Mouse (Mus musculus): ENCODE results near the gene Muc15. TPM values are rescaled to one million over a fixed set of nuclear protein-coding genes. Genes with fewer than 3 reads are reported as not detected.
A peak's percentile ranks its signal among the peaks of the same experiment; 100 is the strongest.

Gene Muc15
- total RNA-seq (2021): under 1 TPM in 1 of 2 experiments, not detected in 1; 0.14 TPM
- long read RNA-seq, experiment 1: 0 reads
- long read RNA-seq, experiment 2: 0 reads

DNA sequence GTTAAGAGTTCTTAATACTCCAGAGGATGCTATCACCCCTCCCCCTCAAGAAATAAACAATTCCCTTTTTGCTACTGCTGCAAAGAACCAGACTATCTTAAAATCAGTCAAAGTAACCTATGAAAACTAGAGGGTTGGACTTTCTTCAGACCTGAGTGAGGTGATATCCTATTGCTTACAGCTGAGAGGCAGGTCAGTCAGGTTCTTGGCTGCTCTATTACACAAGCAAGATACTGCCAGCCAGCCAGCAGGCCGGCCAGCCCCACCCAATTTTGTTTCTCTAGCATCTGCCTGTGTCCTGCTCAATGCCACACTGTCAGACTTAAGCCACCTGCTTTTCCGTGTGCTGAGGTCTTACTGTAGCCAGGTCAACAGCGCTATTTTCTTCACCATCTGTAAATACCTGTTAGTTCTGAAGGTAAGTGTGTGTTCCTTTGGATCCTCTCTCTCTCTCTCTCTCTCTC lies at the start of gene Muc15:
Muc15 (plus strand) TSS at position 51 of the 464 bp plus-strand sequence.
- DNase-seq: no peak

- no peak for DNase-seq
Measured at GRCm38 (mm10) chr2:110709436-110709835, 11.7 kb upstream of the Muc15 start.

- DNase-seq: peak; percentile 9
Measured at GRCm38 (mm10) chr2:110710055-110710720, 11.0 kb upstream of the Muc15 start.

- DNase-seq: no peak
Measured at GRCm38 (mm10) chr2:110719051-110719450, 2.1 kb upstream of the Muc15 start.

DNA sequence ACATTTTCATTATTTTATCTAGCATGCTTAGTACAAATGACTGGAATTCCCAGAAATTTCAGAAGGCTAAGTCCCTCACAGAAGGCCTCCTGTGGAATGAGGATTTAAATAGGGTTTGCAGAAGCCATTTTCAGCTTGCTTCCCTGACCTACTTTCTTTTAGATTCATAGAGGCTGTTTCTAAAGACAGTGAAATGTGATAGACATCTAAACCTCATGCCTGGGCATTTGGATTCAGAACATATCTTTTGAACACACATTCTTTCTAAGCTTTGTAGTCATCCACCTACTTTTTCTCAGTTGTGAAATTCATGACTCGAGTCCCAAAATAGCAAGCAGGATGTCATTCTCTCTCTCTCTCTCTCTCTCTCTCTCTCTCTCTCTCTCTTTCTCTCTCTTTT lies 1.1 kb downstream of the Muc15 start:
- no peak for DNase-seq

DNA sequence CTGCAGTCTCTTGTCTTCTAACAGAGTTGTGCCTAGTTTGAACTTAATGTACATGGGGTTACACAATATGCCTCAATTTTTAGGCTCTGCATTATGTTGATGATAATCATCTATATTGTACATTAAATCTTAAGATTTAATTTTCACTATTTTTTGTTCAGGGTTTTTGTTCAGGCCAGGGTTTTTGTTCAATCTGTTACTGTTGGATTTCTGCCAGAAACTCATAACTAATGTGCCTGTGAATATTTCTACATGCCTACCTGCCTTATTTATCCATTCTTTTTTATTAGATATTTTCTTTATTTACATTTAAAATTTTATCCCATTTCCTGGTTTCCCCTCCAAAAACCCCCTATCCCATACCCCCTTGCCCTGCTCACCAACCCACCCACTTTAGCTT lies 5.0 kb downstream of the Muc15 start:
- DNase-seq: no peak

GRCm38 (mm10) chr2:110737236-110737635 lies 16.1 kb downstream of the Muc15 start:
- no peak for DNase-seq

DNA sequence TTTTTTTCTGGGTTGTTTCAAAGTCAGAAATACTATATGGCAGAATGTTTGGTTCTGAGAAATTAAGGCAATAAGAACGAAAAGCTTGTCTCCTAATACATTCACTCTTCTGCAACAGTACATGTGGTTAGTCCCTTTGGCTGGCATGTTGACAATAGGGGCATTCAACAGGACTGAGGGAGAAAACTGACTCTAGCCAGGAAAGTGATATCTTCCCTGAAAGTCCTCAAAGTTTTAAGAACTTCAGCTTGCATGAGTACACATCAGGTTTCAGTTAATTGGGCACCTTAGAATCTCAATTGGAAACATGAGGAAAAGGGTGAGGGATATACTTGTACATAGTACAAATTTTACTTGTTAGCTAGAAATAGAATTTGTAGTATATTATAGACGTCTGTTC lies 16.8 kb downstream of the Muc15 start:
- DNase-seq: no peak

GRCm38 (mm10) chr2:110739781-110740180 lies 18.6 kb downstream of the Muc15 start:
- no peak for DNase-seq

- DNase-seq: no peak
Measured at GRCm38 (mm10) chr2:110740493-110740892, 19.4 kb downstream of the Muc15 start.

DNA sequence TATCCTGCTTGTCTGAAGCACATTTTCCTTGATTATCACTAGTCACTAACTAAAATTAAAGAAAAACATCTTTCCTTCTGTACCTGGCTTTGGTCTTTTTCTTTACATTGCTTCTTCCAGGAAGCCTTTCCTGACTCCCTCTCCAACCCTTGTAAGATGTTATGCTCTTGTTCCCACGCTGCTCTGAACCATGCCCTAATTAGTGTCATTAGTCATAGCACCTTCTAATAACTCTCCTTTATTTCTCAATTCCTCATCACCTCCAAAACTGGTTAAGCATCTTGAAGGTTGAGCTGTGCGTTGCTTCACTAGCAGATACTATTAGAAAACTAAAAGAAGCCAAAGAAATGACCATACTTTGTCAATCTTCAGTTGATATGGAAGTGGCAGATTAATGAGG lies 36.4 kb downstream of the Muc15 start:
- no peak for DNase-seq

GRCm38 (mm10) chr2:110759434-110759833 lies 38.3 kb downstream of the Muc15 start:
- DNase-seq: no peak

GRCm38 (mm10) chr2:110787396-110787795 lies 66.3 kb downstream of the Muc15 start:
- no peak for DNase-seq

Other genes with a start within 250 kb of the Muc15 start
- gene Slc5a12, start 124.0 kb upstream of the Muc15 start, total RNA-seq (2021): not detected
- gene Ano3, start 229.6 kb downstream of the Muc15 start, total RNA-seq (2021): under 1 TPM; 0.16 to 0.38 TPM